Mouse (Mus musculus): Measurements from ENCODE around the gene 4931409K22Rik. TPM values are rescaled to one million over a fixed set of nuclear protein-coding genes. Genes with fewer than 3 reads are reported as not detected.
"Not testable (repeated sequence)": the region's sequence is repeated elsewhere in the genome, so short reads cannot be mapped to it uniquely, and the experiment has no call there.

4931409K22Rik gene
- polyA plus RNA-seq, 1 experiment from 2014 or later: 0.06 TPM

GRCm38 (mm10) chr5:24591268-24591721 is 34.7 kb upstream of the 4931409K22Rik start:
- DNase-seq (ENCODE audit: extremely low spot score, low spot score): no peak
- WGBS: 19% methylated on average over 23 of the region's 23 CpGs
- H3K27ac ChIP-seq: peak overlapping the region; percentile 59
- peaks cover 78% of the 10 kb centered on the region for H3K36me3 ChIP-seq (replicated peaks)
- peaks cover 72% of the 10 kb centered on the region for H3K4me1 ChIP-seq
- peaks cover 51% of the 10 kb centered on the region for H3K27me3 ChIP-seq (ENCODE audit: poor library complexity, severe bottlenecking)
- peak overlapping the region; percentile 29 for H3K4me3 ChIP-seq
- no peaks in the 10 kb centered on the region for H3K9me3 ChIP-seq

- H3K27ac ChIP-seq: no peak overlapping the region
- no peak for DNase-seq (ENCODE audit: extremely low spot score, low spot score)
- peaks cover 69% of the 10 kb centered on the region for H3K36me3 ChIP-seq (replicated peaks)
- H3K4me3 ChIP-seq: no peak overlapping the region
- WGBS: 88% methylated on average over 20 of the region's 20 CpGs
- no peaks in the 10 kb centered on the region for H3K9me3 ChIP-seq
- peaks cover 47% of the 10 kb centered on the region for H3K27me3 ChIP-seq (ENCODE audit: poor library complexity, severe bottlenecking)
- H3K4me1 ChIP-seq: peaks cover 64% of the 10 kb centered on the region
Observed at GRCm38 (mm10) chr5:24589511-24590500, 33.2 kb upstream of the 4931409K22Rik start.

- peak overlapping the region; percentile 95 for H3K4me3 ChIP-seq
- no peaks in the 10 kb centered on the region for H3K9me3 ChIP-seq
- H3K27me3 ChIP-seq (ENCODE audit: poor library complexity, severe bottlenecking): peaks cover 23% of the 10 kb centered on the region
- H3K36me3 ChIP-seq (replicated peaks): peaks cover 43% of the 10 kb centered on the region
- DNase-seq (ENCODE audit: extremely low spot score, low spot score): no peak
- peaks cover 45% of the 10 kb centered on the region for H3K4me1 ChIP-seq
- peak overlapping the region; percentile 88 for H3K27ac ChIP-seq
- 32% methylated on average over 4 of the region's 4 CpGs for WGBS
Observed at GRCm38 (mm10) chr5:24587200-24587577, 30.6 kb upstream of the 4931409K22Rik start.

GRCm38 (mm10) chr5:24586547-24587199 is 30.1 kb upstream of the 4931409K22Rik start, which contains the start of gene Chpf2:
TSS of gene Chpf2 (plus strand) at chr5:24586741.
- WGBS: under 1% methylated on average over 43 of the region's 43 CpGs
- peaks cover 37% of the 10 kb centered on the region for H3K36me3 ChIP-seq (replicated peaks)
- peaks cover 18% of the 10 kb centered on the region for H3K27me3 ChIP-seq (ENCODE audit: poor library complexity, severe bottlenecking)
- peak within 1 kb of the TSS; percentile 88 for H3K27ac ChIP-seq
- peak within 1 kb of the TSS; percentile 95 for H3K4me3 ChIP-seq
- no peaks in the 10 kb centered on the region for H3K9me3 ChIP-seq
- H3K4me1 ChIP-seq: peaks cover 40% of the 10 kb centered on the region
- DNase-seq (ENCODE audit: extremely low spot score, low spot score): peak; percentile 88

GRCm38 (mm10) chr5:24586106-24586505 is 29.5 kb upstream of the 4931409K22Rik start:
- Histone ChIP-seq H3K27me3 (ENCODE audit: poor library complexity, severe bottlenecking) (peaks cover 12% of the 10 kb centered on the region), H3K4me1 (peaks cover 34% of the 10 kb centered on the region), H3K36me3 (replicated peaks) (peaks cover 32% of the 10 kb centered on the region), H3K9me3 (no peaks in the 10 kb centered on the region), H3K27ac (peak overlapping the region; percentile 88), H3K4me3 (peak overlapping the region; percentile 95)
- 8% methylated on average over 8 of the region's 8 CpGs for WGBS
- no peak for DNase-seq (ENCODE audit: extremely low spot score, low spot score)

GRCm38 (mm10) chr5:24578109-24578963 is 21.7 kb upstream of the 4931409K22Rik start:
- H3K27me3 ChIP-seq (ENCODE audit: poor library complexity, severe bottlenecking): no peaks in the 10 kb centered on the region
- DNase-seq (ENCODE audit: extremely low spot score, low spot score): no peak
- H3K9me3 ChIP-seq: no peaks in the 10 kb centered on the region
- peak overlapping the region; percentile 91 for H3K4me3 ChIP-seq
- peak overlapping the region; percentile 93 for H3K27ac ChIP-seq
- WGBS: 70% methylated on average over 6 of the region's 6 CpGs
- H3K36me3 ChIP-seq (replicated peaks): peaks cover 23% of the 10 kb centered on the region
- peaks cover 24% of the 10 kb centered on the region for H3K4me1 ChIP-seq

- H3K4me1 ChIP-seq: peaks cover 24% of the 10 kb centered on the region
- peak; percentile 100 for DNase-seq (ENCODE audit: extremely low spot score, low spot score)
- peak within 1 kb of the TSS; percentile 91 for H3K4me3 ChIP-seq
- H3K27me3 ChIP-seq (ENCODE audit: poor library complexity, severe bottlenecking): no peaks in the 10 kb centered on the region
- under 1% methylated on average over 48 of the region's 48 CpGs for WGBS
- no peaks in the 10 kb centered on the region for H3K9me3 ChIP-seq
- peak within 1 kb of the TSS; percentile 93 for H3K27ac ChIP-seq
- peaks cover 32% of the 10 kb centered on the region for H3K36me3 ChIP-seq (replicated peaks)
Observed at GRCm38 (mm10) chr5:24577183-24577929, 20.7 kb upstream of the 4931409K22Rik start, which contains the start of gene Abcf2. TSS of gene Abcf2 (minus strand) at chr5:24577467.

- Histone ChIP-seq H3K4me1 (peaks cover 24% of the 10 kb centered on the region), H3K27ac (peak overlapping the region; percentile 93), H3K36me3 (replicated peaks) (peaks cover 38% of the 10 kb centered on the region), H3K9me3 (no peaks in the 10 kb centered on the region), H3K4me3 (peak overlapping the region; percentile 91), H3K27me3 (ENCODE audit: poor library complexity, severe bottlenecking) (no peaks in the 10 kb centered on the region)
- no peak for DNase-seq (ENCODE audit: extremely low spot score, low spot score)
- WGBS: under 1% methylated on average over 32 of the region's 32 CpGs
Observed at GRCm38 (mm10) chr5:24576801-24577182, 20.2 kb upstream of the 4931409K22Rik start.

- Histone ChIP-seq H3K4me3 (peak overlapping the region; percentile 91), H3K9me3 (no peaks in the 10 kb centered on the region), H3K27ac (no peak overlapping the region), H3K27me3 (ENCODE audit: poor library complexity, severe bottlenecking) (no peaks in the 10 kb centered on the region), H3K36me3 (replicated peaks) (peaks cover 46% of the 10 kb centered on the region), H3K4me1 (peaks cover 24% of the 10 kb centered on the region)
- WGBS: 87% methylated on average over 1 of the region's 1 CpGs
- no peak for DNase-seq (ENCODE audit: extremely low spot score, low spot score)
Observed at GRCm38 (mm10) chr5:24575948-24576347, 19.3 kb upstream of the 4931409K22Rik start.

GRCm38 (mm10) chr5:24555335-24555734 is 1.3 kb downstream of the 4931409K22Rik start:
- H3K9me3 ChIP-seq; DNase-seq (ENCODE audit: extremely low spot score, low spot score); H3K4me3 ChIP-seq; H3K36me3 ChIP-seq (replicated peaks); H3K27ac ChIP-seq: not testable (repeated sequence)
- Histone ChIP-seq H3K4me1 (peaks cover 24% of the 10 kb centered on the region), H3K27me3 (ENCODE audit: poor library complexity, severe bottlenecking) (peaks cover 26% of the 10 kb centered on the region)
- 95% methylated on average over 7 of the region's 7 CpGs for WGBS

- Histone ChIP-seq H3K4me3 (no peak overlapping the region), H3K4me1 (peaks cover 25% of the 10 kb centered on the region), H3K27me3 (ENCODE audit: poor library complexity, severe bottlenecking) (peaks cover 35% of the 10 kb centered on the region), H3K9me3 (no peaks in the 10 kb centered on the region; the same call in 1 of the 2 replicates), H3K36me3 (replicated peaks) (no peaks in the 10 kb centered on the region), H3K27ac (no peak overlapping the region)
- WGBS: 80% methylated on average over 5 of the region's 5 CpGs
- no peak for DNase-seq (ENCODE audit: extremely low spot score, low spot score)
Observed at GRCm38 (mm10) chr5:24553621-24554244, 2.9 kb downstream of the 4931409K22Rik start.

Measured in forebrain, embryonic 10.5 days (tissue).